Mouse (Mus musculus): Measurements from ENCODE around the gene Tbl1xr1. TPM values are rescaled to one million over a fixed set of nuclear protein-coding genes. Genes with fewer than 3 reads are reported as not detected.
A peak's percentile ranks its signal among the peaks of the same experiment; 100 is the strongest.

The Tbl1xr1 gene
- polyA plus RNA-seq, 1 experiment from 2014 or later, result 18.8 TPM

- H3K9me3 ChIP-seq, result no peaks in the 10 kb centered on the region
Measured at GRCm38 (mm10) chr3:22092784-22093183, 16.3 kb downstream of the Tbl1xr1 start.

GRCm38 (mm10) chr3:22103986-22104515 lies 27.6 kb downstream of the Tbl1xr1 start:
- WGBS, result 52% methylated on average over 5 of the region's 5 CpGs
- H3K36me3 ChIP-seq, result no peaks in the 10 kb centered on the region
- H3K27me3 ChIP-seq, result no peaks in the 10 kb centered on the region
- H3K4me3 ChIP-seq, result no peak overlapping the region
- no peak overlapping the region for H3K4me2 ChIP-seq
- no peak for ATAC-seq (ENCODE audit: low FRiP score)
- peaks cover 36% of the 10 kb centered on the region for H3K4me1 ChIP-seq (replicated peaks)
- H3K27ac ChIP-seq, result 0 out of 2 replicates have a peak overlapping the region, but pooled peaks have one; percentile 13
- no peaks in the 10 kb centered on the region for H3K9me3 ChIP-seq
- no peak overlapping the region for H3K9ac ChIP-seq

More at GRCm38 (mm10) chr3:22092784-22093183, 16.3 kb downstream of the Tbl1xr1 start:
- 89% methylated on average over 5 of the region's 5 CpGs for WGBS
- Histone ChIP-seq H3K36me3 (no peaks in the 10 kb centered on the region), H3K27ac (no peak overlapping the region), H3K4me2 (no peak overlapping the region), H3K4me3 (no peak overlapping the region), H3K9ac (no peak overlapping the region), H3K27me3 (no peaks in the 10 kb centered on the region), H3K4me1 (replicated peaks) (peaks cover 16% of the 10 kb centered on the region)
- no peak for ATAC-seq (ENCODE audit: low FRiP score)

GRCm38 (mm10) chr3:22105471-22105870 lies 29.0 kb downstream of the Tbl1xr1 start:
- Histone ChIP-seq H3K4me1 (replicated peaks) (peaks cover 25% of the 10 kb centered on the region), H3K4me3 (no peak overlapping the region), H3K4me2 (no peak overlapping the region), H3K27ac (0 out of 2 replicates have a peak overlapping the region, but pooled peaks have one; percentile 8), H3K36me3 (no peaks in the 10 kb centered on the region), H3K9ac (no peak overlapping the region), H3K9me3 (no peaks in the 10 kb centered on the region), H3K27me3 (no peaks in the 10 kb centered on the region)
- 81% methylated on average over 6 of the region's 6 CpGs for WGBS
- no peak for ATAC-seq (ENCODE audit: low FRiP score)

GRCm38 (mm10) chr3:22108013-22108412 lies 31.6 kb downstream of the Tbl1xr1 start:
- Histone ChIP-seq H3K9me3 (no peaks in the 10 kb centered on the region), H3K4me2 (no peak overlapping the region), H3K9ac (no peak overlapping the region), H3K4me1 (replicated peaks) (peaks cover 21% of the 10 kb centered on the region), H3K36me3 (no peaks in the 10 kb centered on the region), H3K27me3 (no peaks in the 10 kb centered on the region), H3K27ac (no peak overlapping the region), H3K4me3 (no peak overlapping the region)
- ATAC-seq (ENCODE audit: low FRiP score), result no peak

GRCm38 (mm10) chr3:22109651-22110050 lies 33.2 kb downstream of the Tbl1xr1 start:
- Histone ChIP-seq H3K27me3 (no peaks in the 10 kb centered on the region), H3K4me3 (no peak overlapping the region), H3K36me3 (no peaks in the 10 kb centered on the region), H3K4me2 (no peak overlapping the region), H3K9ac (no peak overlapping the region), H3K9me3 (no peaks in the 10 kb centered on the region), H3K27ac (no peak overlapping the region), H3K4me1 (replicated peaks) (peaks cover 15% of the 10 kb centered on the region)
- no peak for ATAC-seq (ENCODE audit: low FRiP score)
- WGBS, result 86% methylated on average over 1 of the region's 1 CpGs

GRCm38 (mm10) chr3:22113773-22114172 lies 37.3 kb downstream of the Tbl1xr1 start:
- Histone ChIP-seq H3K36me3 (no peaks in the 10 kb centered on the region), H3K4me2 (no peak overlapping the region), H3K9ac (no peak overlapping the region), H3K27ac (no peak overlapping the region), H3K9me3 (no peaks in the 10 kb centered on the region), H3K4me1 (replicated peaks) (peaks cover 17% of the 10 kb centered on the region), H3K4me3 (no peak overlapping the region), H3K27me3 (no peaks in the 10 kb centered on the region)
- WGBS, result 95% methylated on average over 4 of the region's 4 CpGs
- ATAC-seq (ENCODE audit: low FRiP score), result no peak

- H3K9me3 ChIP-seq, result no peaks in the 10 kb centered on the region
- H3K4me1 ChIP-seq (replicated peaks), result peaks cover 17% of the 10 kb centered on the region
- H3K27ac ChIP-seq, result 0 out of 2 replicates have a peak overlapping the region, but pooled peaks have one; percentile 35
- WGBS, result 45% methylated on average over 2 of the region's 2 CpGs
- H3K36me3 ChIP-seq, result no peaks in the 10 kb centered on the region
- no peak overlapping the region for H3K4me3 ChIP-seq
- no peaks in the 10 kb centered on the region for H3K27me3 ChIP-seq
- peak; percentile 84 for ATAC-seq (ENCODE audit: low FRiP score)
- H3K9ac ChIP-seq, result no peak overlapping the region
- no peak overlapping the region for H3K4me2 ChIP-seq
Measured at GRCm38 (mm10) chr3:22115221-22115620, 38.8 kb downstream of the Tbl1xr1 start.

GRCm38 (mm10) chr3:22115678-22116077 lies 39.2 kb downstream of the Tbl1xr1 start:
- H3K4me3 ChIP-seq, result no peak overlapping the region
- H3K36me3 ChIP-seq, result no peaks in the 10 kb centered on the region
- no peak for ATAC-seq (ENCODE audit: low FRiP score)

GRCm38 (mm10) chr3:22116188-22116587 lies 39.7 kb downstream of the Tbl1xr1 start:
- no peak for ATAC-seq (ENCODE audit: low FRiP score)
- no peaks in the 10 kb centered on the region for H3K9me3 ChIP-seq
- WGBS, result 90% methylated on average over 1 of the region's 1 CpGs
- no peak overlapping the region for H3K9ac ChIP-seq
- H3K27ac ChIP-seq, result no peak overlapping the region
- H3K36me3 ChIP-seq, result no peaks in the 10 kb centered on the region
- H3K27me3 ChIP-seq, result no peaks in the 10 kb centered on the region
- no peak overlapping the region for H3K4me3 ChIP-seq
- H3K4me2 ChIP-seq, result no peak overlapping the region
- peaks cover 22% of the 10 kb centered on the region for H3K4me1 ChIP-seq (replicated peaks)

More at GRCm38 (mm10) chr3:22115678-22116077, 39.2 kb downstream of the Tbl1xr1 start:
- no peak overlapping the region for H3K9ac ChIP-seq
- no peak overlapping the region for H3K27ac ChIP-seq
- 89% methylated on average over 3 of the region's 3 CpGs for WGBS
- H3K4me1 ChIP-seq (replicated peaks), result peaks cover 18% of the 10 kb centered on the region
- H3K27me3 ChIP-seq, result no peaks in the 10 kb centered on the region
- H3K4me2 ChIP-seq, result no peak overlapping the region
- no peaks in the 10 kb centered on the region for H3K9me3 ChIP-seq

- Histone ChIP-seq H3K4me1 (replicated peaks) (peaks cover 21% of the 10 kb centered on the region), H3K4me3 (no peak overlapping the region), H3K27me3 (no peaks in the 10 kb centered on the region), H3K9me3 (no peaks in the 10 kb centered on the region), H3K4me2 (no peak overlapping the region), H3K9ac (no peak overlapping the region), H3K36me3 (no peaks in the 10 kb centered on the region), H3K27ac (no peak overlapping the region)
- WGBS, result 56% methylated on average over 3 of the region's 3 CpGs
- no peak for ATAC-seq (ENCODE audit: low FRiP score)
Measured at GRCm38 (mm10) chr3:22121741-22122140, 45.3 kb downstream of the Tbl1xr1 start.

GRCm38 (mm10) chr3:22123145-22123544 lies 46.7 kb downstream of the Tbl1xr1 start:
- H3K9me3 ChIP-seq, result 0 out of 2 replicates have a peak, but pooled peaks cover 2% of the 10 kb centered on the region
- no peak for ATAC-seq (ENCODE audit: low FRiP score)
- no peak overlapping the region for H3K4me3 ChIP-seq

GRCm38 (mm10) chr3:22126251-22126826 lies 49.9 kb downstream of the Tbl1xr1 start:
- no peak overlapping the region for H3K4me2 ChIP-seq
- 93% methylated on average over 5 of the region's 5 CpGs for WGBS
- no peak overlapping the region for H3K9ac ChIP-seq
- H3K27me3 ChIP-seq, result no peaks in the 10 kb centered on the region
- no peak for ATAC-seq (ENCODE audit: low FRiP score)
- no peaks in the 10 kb centered on the region for H3K36me3 ChIP-seq
- no peak overlapping the region for H3K4me3 ChIP-seq
- H3K4me1 ChIP-seq (replicated peaks), result peaks cover 14% of the 10 kb centered on the region
- H3K27ac ChIP-seq, result no peak overlapping the region
- 0 out of 2 replicates have a peak, but pooled peaks cover 2% of the 10 kb centered on the region for H3K9me3 ChIP-seq

More at GRCm38 (mm10) chr3:22123145-22123544, 46.7 kb downstream of the Tbl1xr1 start:
- Histone ChIP-seq H3K27ac (no peak overlapping the region), H3K9ac (no peak overlapping the region), H3K27me3 (no peaks in the 10 kb centered on the region), H3K4me2 (no peak overlapping the region), H3K4me1 (replicated peaks) (peaks cover 21% of the 10 kb centered on the region), H3K36me3 (no peaks in the 10 kb centered on the region)
- 91% methylated on average over 2 of the region's 2 CpGs for WGBS

- 87% methylated on average over 2 of the region's 2 CpGs for WGBS
- ATAC-seq (ENCODE audit: low FRiP score), result no peak
- no peak overlapping the region for H3K4me2 ChIP-seq
- no peak overlapping the region for H3K27ac ChIP-seq
- H3K9ac ChIP-seq, result no peak overlapping the region
- H3K36me3 ChIP-seq, result no peaks in the 10 kb centered on the region
- no peak overlapping the region for H3K4me3 ChIP-seq
- H3K9me3 ChIP-seq, result 0 out of 2 replicates have a peak, but pooled peaks cover 2% of the 10 kb centered on the region
- no peaks in the 10 kb centered on the region for H3K27me3 ChIP-seq
- no peaks in the 10 kb centered on the region for H3K4me1 ChIP-seq (replicated peaks)
Measured at GRCm38 (mm10) chr3:22131277-22131676, 54.8 kb downstream of the Tbl1xr1 start.

All from hindbrain, embryonic 13.5 days (tissue).